Comparison of ENCODE assay signal across 18 mouse cellular contexts in the genomic region with DNA sequence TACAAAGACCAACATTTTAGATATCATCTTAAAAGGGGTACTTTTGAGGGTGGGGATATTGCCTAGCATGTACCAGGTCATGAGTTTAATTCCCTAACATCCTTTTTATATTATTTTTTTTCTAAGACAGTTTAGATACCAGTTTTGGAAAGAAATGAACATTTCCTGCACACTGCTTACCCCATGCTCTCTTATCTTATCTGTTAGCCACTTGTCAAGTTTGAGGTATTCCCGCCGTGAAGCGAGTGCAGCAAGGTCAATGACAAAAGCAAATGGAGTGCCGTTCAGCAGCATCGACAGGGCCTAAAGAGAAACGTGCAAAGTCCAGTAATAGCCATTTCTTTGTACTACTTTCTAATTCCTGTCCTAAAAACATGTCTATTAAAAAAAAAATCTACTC.
"Had no signal": no experiment of that assay in that cellular context is flagged by ENCODE, and none has a peak within 500 bp of the region (broad histone marks: within the 10 kb centered on the region; RNA-seq: fewer than 3 reads in every experiment).

No protein-coding gene starts in this region.

- H3K4me1 ChIP-seq: limb, embryonic 10.5 days; limb, embryonic 13.5 days; lung, embryonic 15.5 days; midbrain, embryonic 10.5 days; midbrain, embryonic 13.5 days had no signal

- H3K4me3 ChIP-seq: layer of hippocampus, adult 2 months; limb, embryonic 10.5 days; limb, embryonic 13.5 days; lung, embryonic 15.5 days; midbrain, embryonic 10.5 days; midbrain, embryonic 13.5 days; myocyte had no signal

- H3K9ac ChIP-seq: limb, embryonic 13.5 days; lung, embryonic 15.5 days; midbrain, embryonic 13.5 days had no signal

- H3K9me3 ChIP-seq: limb, embryonic 10.5 days; limb, embryonic 13.5 days; lung, embryonic 15.5 days; midbrain, embryonic 10.5 days; midbrain, embryonic 13.5 days had no signal

- H3K4me2 ChIP-seq: limb, embryonic 13.5 days; lung, embryonic 15.5 days; midbrain, embryonic 13.5 days had no signal

- H3K27ac ChIP-seq: kidney, postnatal 0 days; layer of hippocampus, adult 2 months; limb, embryonic 10.5 days; limb, embryonic 13.5 days; lung, embryonic 15.5 days; midbrain, embryonic 10.5 days; midbrain, embryonic 13.5 days had no signal

- ATAC-seq: intestine, postnatal 0 days; midbrain, embryonic 13.5 days; midbrain, embryonic 16.5 days had no signal

- H3K27me3 ChIP-seq: limb, embryonic 13.5 days; lung, embryonic 15.5 days; midbrain, embryonic 13.5 days had no signal

- DNase-seq: kidney, adult 2 months; kidney, postnatal 25 days; layer of hippocampus, adult 9-11 months; lung, adult 18-20 months; lung, postnatal 14 days; lung, postnatal 4 days; thymus, adult 18-20 months; thymus, postnatal 4 days had no signal
